Mouse (Mus musculus): ENCODE measurements around the gene Gramd1b. TPM values are rescaled to one million over a fixed set of nuclear protein-coding genes. Genes with fewer than 3 reads are reported as not detected.

Gene Gramd1b
- total and polyA plus RNA-seq, 2 experiments from 2014 or later, result 18.0 to 48.6 TPM

- peak overlapping the region; percentile 50 for H3K4me2 ChIP-seq (ENCODE audit: low read depth)
- H3K4me1 ChIP-seq (ENCODE audit: insufficient read depth), result peaks cover 7% of the 10 kb centered on the region; the same call in 1 of the 2 replicates
- H3K9me3 ChIP-seq (ENCODE audit: low read length), result no peaks in the 10 kb centered on the region
- H3K9ac ChIP-seq, result peak overlapping the region; percentile 54
- H3K36me3 ChIP-seq (ENCODE audit: insufficient read depth), result no peaks in the 10 kb centered on the region
- 18% methylated on average over 20 of the region's 20 CpGs for WGBS
- H3K4me3 ChIP-seq (ENCODE audit: low read depth, low read length), result peak overlapping the region; percentile 26
- TF ChIP-seq CTCF (IDR thresholded peaks at IDR 0.05; ENCODE audit: low read depth), result peak; percentile 40
- peak; percentile 92 for ATAC-seq
- H3K27ac ChIP-seq (ENCODE audit: low read depth, low read length), result peak overlapping the region; percentile 85
- peak; percentile 86 for DNase-seq
- H3K27me3 ChIP-seq (ENCODE audit: insufficient read depth, low read length), result no peaks in the 10 kb centered on the region
These were observed 139.1 kb downstream of the Gramd1b start for GRCm38 (mm10) chr9:40391852-40392695.

GRCm38 (mm10) chr9:40391359-40391758 is 139.8 kb downstream of the Gramd1b start:
- Histone ChIP-seq H3K36me3 (ENCODE audit: insufficient read depth) (no peaks in the 10 kb centered on the region), H3K4me1 (ENCODE audit: insufficient read depth) (peaks cover 7% of the 10 kb centered on the region; the same call in 1 of the 2 replicates), H3K4me3 (ENCODE audit: low read depth, low read length) (no peak overlapping the region), H3K9ac (no peak overlapping the region), H3K4me2 (ENCODE audit: low read depth) (no peak overlapping the region), H3K9me3 (ENCODE audit: low read length) (no peaks in the 10 kb centered on the region), H3K27ac (ENCODE audit: low read depth, low read length) (0 out of 2 replicates have a peak overlapping the region, but pooled peaks have one; percentile 85), H3K27me3 (ENCODE audit: insufficient read depth, low read length) (no peaks in the 10 kb centered on the region)
- no peak for TF ChIP-seq CTCF (IDR thresholded peaks at IDR 0.05; ENCODE audit: low read depth)
- ATAC-seq, result no peak
- 67% methylated on average over 17 of the region's 17 CpGs for WGBS
- no peak for DNase-seq

GRCm38 (mm10) chr9:40390904-40391303 is 140.3 kb downstream of the Gramd1b start:
- H3K27ac ChIP-seq (ENCODE audit: low read depth, low read length), result no peak overlapping the region
- ATAC-seq (peak; percentile 17; the same call in 1 of the 2 replicates), DNase-seq (peak; percentile 37)
- no peak overlapping the region for H3K4me3 ChIP-seq (ENCODE audit: low read depth, low read length)
- no peaks in the 10 kb centered on the region for H3K27me3 ChIP-seq (ENCODE audit: insufficient read depth, low read length)
- peak; percentile 51 for TF ChIP-seq CTCF (IDR thresholded peaks at IDR 0.05; ENCODE audit: low read depth)
- no peak overlapping the region for H3K4me2 ChIP-seq (ENCODE audit: low read depth)
- H3K9ac ChIP-seq, result no peak overlapping the region
- no peaks in the 10 kb centered on the region for H3K36me3 ChIP-seq (ENCODE audit: insufficient read depth)
- no peaks in the 10 kb centered on the region for H3K9me3 ChIP-seq (ENCODE audit: low read length)
- peaks cover 7% of the 10 kb centered on the region; the same call in 1 of the 2 replicates for H3K4me1 ChIP-seq (ENCODE audit: insufficient read depth)
- WGBS, result 37% methylated on average over 8 of the region's 8 CpGs

- no peak for TF ChIP-seq CTCF (IDR thresholded peaks at IDR 0.05; ENCODE audit: low read depth)
- 93% methylated on average over 8 of the region's 8 CpGs for WGBS
- ATAC-seq (no peak), DNase-seq (no peak)
- Histone ChIP-seq H3K4me1 (ENCODE audit: insufficient read depth) (peaks cover 7% of the 10 kb centered on the region; the same call in 1 of the 2 replicates), H3K9me3 (ENCODE audit: low read length) (no peaks in the 10 kb centered on the region), H3K4me3 (ENCODE audit: low read depth, low read length) (no peak overlapping the region), H3K9ac (no peak overlapping the region), H3K36me3 (ENCODE audit: insufficient read depth) (no peaks in the 10 kb centered on the region), H3K4me2 (ENCODE audit: low read depth) (no peak overlapping the region), H3K27ac (ENCODE audit: low read depth, low read length) (no peak overlapping the region), H3K27me3 (ENCODE audit: insufficient read depth, low read length) (no peaks in the 10 kb centered on the region)
These were observed 140.8 kb downstream of the Gramd1b start for GRCm38 (mm10) chr9:40390396-40390760.

GRCm38 (mm10) chr9:40389669-40390395 is 141.4 kb downstream of the Gramd1b start:
- Histone ChIP-seq H3K27ac (ENCODE audit: low read depth, low read length) (no peak overlapping the region), H3K27me3 (ENCODE audit: insufficient read depth, low read length) (no peaks in the 10 kb centered on the region), H3K4me3 (ENCODE audit: low read depth, low read length) (no peak overlapping the region), H3K4me2 (ENCODE audit: low read depth) (no peak overlapping the region), H3K4me1 (ENCODE audit: insufficient read depth) (peaks cover 7% of the 10 kb centered on the region; the same call in 1 of the 2 replicates), H3K9ac (no peak overlapping the region), H3K9me3 (ENCODE audit: low read length) (no peaks in the 10 kb centered on the region), H3K36me3 (ENCODE audit: insufficient read depth) (no peaks in the 10 kb centered on the region)
- ATAC-seq (no peak), DNase-seq (no peak)
- no peak for TF ChIP-seq CTCF (IDR thresholded peaks at IDR 0.05; ENCODE audit: low read depth)
- WGBS, result 92% methylated on average over 8 of the region's 8 CpGs

GRCm38 (mm10) chr9:40389175-40389574 is 142.0 kb downstream of the Gramd1b start:
- no peaks in the 10 kb centered on the region for H3K27me3 ChIP-seq (ENCODE audit: insufficient read depth, low read length)
- peaks cover 7% of the 10 kb centered on the region; the same call in 1 of the 2 replicates for H3K4me1 ChIP-seq (ENCODE audit: insufficient read depth)
- no peak for DNase-seq
- no peak overlapping the region for H3K4me3 ChIP-seq (ENCODE audit: low read depth, low read length)
- no peak overlapping the region for H3K9ac ChIP-seq
- no peak for ATAC-seq
- H3K9me3 ChIP-seq (ENCODE audit: low read length), result no peaks in the 10 kb centered on the region
- no peak overlapping the region for H3K4me2 ChIP-seq (ENCODE audit: low read depth)
- 87% methylated on average over 6 of the region's 6 CpGs for WGBS
- no peak for TF ChIP-seq CTCF (IDR thresholded peaks at IDR 0.05; ENCODE audit: low read depth)
- H3K36me3 ChIP-seq (ENCODE audit: insufficient read depth), result no peaks in the 10 kb centered on the region
- H3K27ac ChIP-seq (ENCODE audit: low read depth, low read length), result no peak overlapping the region

GRCm38 (mm10) chr9:40384781-40385180 is 146.4 kb downstream of the Gramd1b start:
- Histone ChIP-seq H3K4me2 (ENCODE audit: low read depth) (no peak overlapping the region), H3K9me3 (ENCODE audit: low read length) (no peaks in the 10 kb centered on the region), H3K4me3 (ENCODE audit: low read depth, low read length) (no peak overlapping the region), H3K36me3 (ENCODE audit: insufficient read depth) (no peaks in the 10 kb centered on the region), H3K27me3 (ENCODE audit: insufficient read depth, low read length) (no peaks in the 10 kb centered on the region), H3K4me1 (ENCODE audit: insufficient read depth) (peaks cover 7% of the 10 kb centered on the region; the same call in 1 of the 2 replicates), H3K9ac (no peak overlapping the region), H3K27ac (ENCODE audit: low read depth, low read length) (no peak overlapping the region)
- no peak for DNase-seq
- ATAC-seq, result no peak
- WGBS, result 83% methylated on average over 5 of the region's 5 CpGs
- TF ChIP-seq CTCF (IDR thresholded peaks at IDR 0.05; ENCODE audit: low read depth), result no peak

All from forebrain, postnatal 0 days (tissue).